Mouse (Mus musculus): Measurements from ENCODE around the gene Emc10. TPM values are rescaled to one million over a fixed set of nuclear protein-coding genes. Genes with fewer than 3 reads are reported as not detected.

Gene Emc10
- total and polyA plus RNA-seq, 3 experiments = 91.4 to 149 TPM; not detected in 1

DNA sequence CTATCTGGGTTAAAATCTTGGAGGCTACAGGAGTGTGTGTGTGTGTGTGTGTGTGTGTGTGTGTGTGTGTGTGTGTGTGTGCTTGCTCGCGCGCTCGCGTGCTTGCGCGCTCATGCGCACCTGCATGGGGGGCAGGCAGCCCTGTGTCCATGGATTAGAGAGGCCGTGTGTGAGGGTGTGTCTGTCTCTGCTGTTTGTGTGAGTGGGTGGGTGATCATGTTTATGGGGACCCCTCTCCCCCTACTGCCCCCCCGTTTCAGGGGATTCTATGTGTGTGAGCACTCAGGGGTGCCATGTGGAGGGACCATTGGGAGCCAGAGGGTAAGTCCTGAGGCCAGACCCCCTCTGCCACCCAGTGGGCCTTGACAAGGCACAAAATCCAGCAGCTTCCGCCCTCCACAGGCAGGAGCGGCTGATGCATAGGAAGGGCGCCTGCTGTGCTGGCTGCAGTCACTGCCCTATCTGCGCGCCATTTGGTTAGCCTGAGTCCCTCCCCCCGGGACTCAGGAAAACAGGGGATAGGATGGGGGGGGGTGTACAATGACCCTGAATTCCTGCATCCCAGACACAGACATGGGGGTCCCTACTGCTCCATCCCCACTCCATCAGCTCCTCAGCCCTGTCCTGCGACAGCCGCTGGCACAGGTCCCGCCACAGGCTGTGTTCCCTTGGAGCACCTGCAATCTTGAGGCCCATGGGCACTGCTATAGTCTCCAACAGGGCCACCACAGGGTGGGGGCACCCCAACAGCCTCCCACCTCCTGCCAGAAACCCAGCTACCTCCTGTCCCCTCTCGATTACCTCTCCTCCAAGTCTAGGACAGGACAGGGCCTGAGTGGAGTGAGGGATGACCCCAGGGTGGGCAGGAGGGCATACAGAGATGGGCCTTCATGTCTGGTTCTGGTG lies 52.8 kb downstream of the Emc10 start:
- Histone ChIP-seq H3K9me3 (replicated peaks; ENCODE audit: insufficient read depth, low read length) (no peaks in the 10 kb centered on the region), H3K27ac (ENCODE audit: control insufficient read depth, low read depth, low read length) (no peak overlapping the region), H3K36me3 (ENCODE audit: control insufficient read depth in 1 of 2, insufficient read depth in 2 of 2, low read length in 2 of 2) (no peaks in the 10 kb centered on the region), H3K79me2 (ENCODE audit: control insufficient read depth, insufficient read depth, low read length, poor library complexity) (no peaks in the 10 kb centered on the region), H3K27me3 (ENCODE audit: control insufficient read depth in 1 of 2, insufficient read depth in 2 of 2, low read length in 2 of 2) (peaks cover 0 to 1% of the 10 kb centered on the region in 2 experiments; a peak in 3 of 4 replicates), H3K4me3 (ENCODE audit: control insufficient read depth in 1 of 2, insufficient read depth in 1 of 2, low read depth in 2 of 2, low read length in 2 of 2) (peak overlapping the region in 1 of 2 experiments; percentile 24; a peak in 1 of 4 replicates), H3K9ac (ENCODE audit: control insufficient read depth, low read depth, low read length, poor library complexity, severe bottlenecking) (no peak overlapping the region; the same call in 1 of the 2 replicates), H3K4me1 (ENCODE audit: control insufficient read depth in 1 of 2, insufficient read depth in 2 of 2, low read length in 2 of 2) (no peaks in the 10 kb centered on the region)
- no peak for TF ChIP-seq GABPA (IDR thresholded peaks at IDR 0.05; ENCODE audit: low read depth, low read length)
- no peak for TF ChIP-seq MXI1 (IDR thresholded peaks at IDR 0.05; ENCODE audit: low read depth, low read length)
- no peak for TF ChIP-seq ZMIZ1 (IDR thresholded peaks at IDR 0.05; ENCODE audit: low read depth, low read length)
- no peak for TF ChIP-seq NRF1 (IDR thresholded peaks at IDR 0.05; ENCODE audit: insufficient read depth, low read depth, low read length, poor library complexity, severe bottlenecking)
- no peak for TF ChIP-seq SIN3A (IDR thresholded peaks at IDR 0.05; ENCODE audit: low read length)
- no peak for TF ChIP-seq CHD2 (IDR thresholded peaks at IDR 0.05; ENCODE audit: low read length)
- TF ChIP-seq POLR2A (IDR thresholded peaks at IDR 0.05; ENCODE audit: control insufficient read depth in 1 of 2, insufficient read depth in 1 of 2, low read depth in 1 of 2, low read length in 2 of 2, poor library complexity in 1 of 2) = no peak
- no peak for TF ChIP-seq MYB (IDR thresholded peaks at IDR 0.05; ENCODE audit: low read depth, low read length)
- TF ChIP-seq TBP (IDR thresholded peaks at IDR 0.05; ENCODE audit: low read depth, low read length) = no peak
- no peak for TF ChIP-seq BHLHE40 (IDR thresholded peaks at IDR 0.05; ENCODE audit: borderline replicate concordance, low read depth, low read length)
- no peak for TF ChIP-seq TCF12 (IDR thresholded peaks at IDR 0.05; ENCODE audit: low read depth, low read length)
- no peak for TF ChIP-seq NELFE (IDR thresholded peaks at IDR 0.05; ENCODE audit: low read depth, low read length)
- TF ChIP-seq ETS1 (IDR thresholded peaks at IDR 0.05; ENCODE audit: low read depth, low read length) = no peak
- no peak for TF ChIP-seq USF1 (IDR thresholded peaks at IDR 0.05; ENCODE audit: low read depth, low read length)
- TF ChIP-seq RAD21 (IDR thresholded peaks at IDR 0.05; ENCODE audit: low read depth, low read length) = no peak
- no peak for TF ChIP-seq CHD1 (IDR thresholded peaks at IDR 0.05; ENCODE audit: low read depth, low read length)
- no peak for TF ChIP-seq ELF1 (IDR thresholded peaks at IDR 0.05; ENCODE audit: low read depth, low read length)
- TF ChIP-seq KAT2A (conservative IDR thresholded peaks at IDR 0.05; ENCODE audit: low read depth, low read length) = no peak
- TF ChIP-seq ZNF384 (IDR thresholded peaks at IDR 0.05; ENCODE audit: low read depth, low read length) = no peak
- no peak for DNase-seq (ENCODE audit: low read depth, low spot score)

DNA sequence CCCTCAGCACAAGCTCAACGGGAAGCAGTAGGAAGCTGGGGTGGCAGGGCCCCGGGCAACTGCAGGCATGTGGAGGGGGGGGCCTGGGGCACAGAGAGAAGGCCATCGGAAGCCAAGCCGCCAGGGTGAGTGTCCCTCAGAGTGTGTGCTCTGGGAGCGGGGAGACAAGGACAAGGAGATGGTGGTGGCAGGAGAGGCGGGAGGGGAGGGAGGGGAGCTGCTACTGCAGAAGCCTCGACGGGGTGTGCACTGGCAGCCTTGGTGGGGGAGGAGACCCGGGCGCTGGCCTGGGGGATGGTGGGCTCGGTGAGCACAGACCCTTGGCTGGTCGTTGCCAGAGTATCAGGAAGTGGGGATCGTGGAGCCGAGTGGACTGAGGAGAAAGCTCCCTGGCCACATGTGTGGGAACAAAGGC lies 53.9 kb downstream of the Emc10 start:
- peaks cover 0 to 1% of the 10 kb centered on the region in 2 experiments; a peak in 3 of 4 replicates for H3K27me3 ChIP-seq (ENCODE audit: control insufficient read depth in 1 of 2, insufficient read depth in 2 of 2, low read length in 2 of 2)
- H3K9me3 ChIP-seq (replicated peaks; ENCODE audit: insufficient read depth, low read length) = no peaks in the 10 kb centered on the region
- no peaks in the 10 kb centered on the region for H3K36me3 ChIP-seq (ENCODE audit: control insufficient read depth in 1 of 2, insufficient read depth in 2 of 2, low read length in 2 of 2)
- no peak overlapping the region; the same call in 1 of the 2 replicates for H3K9ac ChIP-seq (ENCODE audit: control insufficient read depth, low read depth, low read length, poor library complexity, severe bottlenecking)
- no peak overlapping the region for H3K27ac ChIP-seq (ENCODE audit: control insufficient read depth, low read depth, low read length)
- TF ChIP-seq GATA1 (IDR thresholded peaks at IDR 0.05; ENCODE audit: low read depth, low read length) (no peak), MAX (IDR thresholded peaks at IDR 0.05; ENCODE audit: low read length) (no peak), ZC3H11A (IDR thresholded peaks at IDR 0.05; ENCODE audit: low read depth, low read length) (no peak), ELF1 (IDR thresholded peaks at IDR 0.05; ENCODE audit: low read depth, low read length) (no peak), ZKSCAN1 (IDR thresholded peaks at IDR 0.05; ENCODE audit: low read depth, low read length) (no peak), MAZ (IDR thresholded peaks at IDR 0.05; ENCODE audit: low read depth, low read length) (no peak), RCOR1 (IDR thresholded peaks at IDR 0.05; ENCODE audit: low read depth, low read length) (no peak), EP300 (IDR thresholded peaks at IDR 0.05; ENCODE audit: low read depth in 1 of 2, low read length in 2 of 2) (no peak), GABPA (IDR thresholded peaks at IDR 0.05; ENCODE audit: low read depth, low read length) (no peak), MXI1 (IDR thresholded peaks at IDR 0.05; ENCODE audit: low read depth, low read length) (no peak), ZMIZ1 (IDR thresholded peaks at IDR 0.05; ENCODE audit: low read depth, low read length) (no peak), MYB (IDR thresholded peaks at IDR 0.05; ENCODE audit: low read depth, low read length) (no peak), SMC3 (IDR thresholded peaks at IDR 0.05; ENCODE audit: low read depth, low read length) (no peak), TCF12 (IDR thresholded peaks at IDR 0.05; ENCODE audit: low read depth, low read length) (no peak), MEF2A (IDR thresholded peaks at IDR 0.05; ENCODE audit: extremely low read depth, insufficient replicate concordance, low read depth, low read length, poor library complexity, severe bottlenecking) (no peak), SIN3A (IDR thresholded peaks at IDR 0.05; ENCODE audit: low read length) (no peak), POLR2A (IDR thresholded peaks at IDR 0.05; ENCODE audit: control insufficient read depth in 1 of 2, insufficient read depth in 1 of 2, low read depth in 1 of 2, low read length in 2 of 2, poor library complexity in 1 of 2) (no peak)
- no peaks in the 10 kb centered on the region for H3K4me1 ChIP-seq (ENCODE audit: control insufficient read depth in 1 of 2, insufficient read depth in 2 of 2, low read length in 2 of 2)
- peak overlapping the region; percentile 22 to 24; a peak in 2 of 4 replicates for H3K4me3 ChIP-seq (ENCODE audit: control insufficient read depth in 1 of 2, insufficient read depth in 1 of 2, low read depth in 2 of 2, low read length in 2 of 2)
- DNase-seq (ENCODE audit: low read depth, low spot score) = no peak
- H3K79me2 ChIP-seq (ENCODE audit: control insufficient read depth, insufficient read depth, low read length, poor library complexity) = no peaks in the 10 kb centered on the region
